Mouse (Mus musculus) lung, postnatal 0 days (tissue): ENCODE data around the gene Olfr101. TPM values are rescaled to one million over a fixed set of nuclear protein-coding genes. Genes with fewer than 3 reads are reported as not detected.

Experiments
- ATAC-seq: fragments of 200-750 bp; cut with Nextera tagmentation; 2 replicates; pipeline ENCODE4 v1.8.0; 2017; ENCODE audit warnings: moderate library complexity
- DNase-seq: peaks from one replicate; pipeline ENCODE4 v3.0.0-alpha.2; 2016; ENCODE audit warnings: low spot score
- H3K27ac ChIP-seq: fragments of 300-500 bp; sonication (generic); 2 replicates; pipeline ENCODE4 v1.5.1; 2014; ENCODE audit warnings: antibody characterized with exemption, mild to moderate bottlenecking, low read length, mixed read lengths
- H3K27me3 ChIP-seq: fragments of 300-500 bp; sonication (generic); replicated peaks from 2 replicates; pipeline ENCODE4 v1.6.1; 2014; ENCODE audit warnings: low read length, mixed read lengths; ENCODE audit not compliant: insufficient read depth
- H3K36me3 ChIP-seq: fragments of 300-500 bp; sonication (generic); 2 replicates; pipeline ENCODE4 v1.6.1; 2014; ENCODE audit warnings: low read length, mixed read lengths; ENCODE audit not compliant: insufficient read depth
- H3K4me1 ChIP-seq: fragments of 300-500 bp; sonication (generic); 2 replicates; pipeline ENCODE4 v1.6.1; 2014; ENCODE audit warnings: antibody characterized with exemption, low read depth, low read length, mixed read lengths; ENCODE audit not compliant: insufficient read depth
- H3K4me2 ChIP-seq: fragments of 300-500 bp; sonication (generic); replicated peaks from 2 replicates; pipeline ENCODE4 v1.6.1; 2014; ENCODE audit warnings: low read depth, mild to moderate bottlenecking, low read length, moderate library complexity, mixed read lengths
- H3K4me3 ChIP-seq: fragments of 300-500 bp; sonication (generic); 2 replicates; pipeline ENCODE4 v1.5.1; 2014; ENCODE audit warnings: low read depth, low read length
- H3K9ac ChIP-seq: fragments of 300-500 bp; sonication (generic); replicated peaks from 2 replicates; pipeline ENCODE4 v1.6.1; 2014; ENCODE audit warnings: low read depth, mild to moderate bottlenecking
- H3K9me3 ChIP-seq: fragments of 300-500 bp; sonication (generic); 2 replicates; pipeline ENCODE4 v1.6.1; 2016; ENCODE audit warnings: low read length, mixed read lengths
- CTCF ChIP-seq: IDR thresholded peaks from 2 replicates; pipeline ENCODE4 v1.5.1; 2016; ENCODE audit warnings: antibody characterized with exemption, mild to moderate bottlenecking
- EP300 ChIP-seq: IDR thresholded peaks from 2 replicates; pipeline ENCODE4 v1.6.1; 2016; ENCODE audit warnings: antibody characterized with exemption, mild to moderate bottlenecking, control low read depth
- WGBS: fragments of 180-500 bp; shearing (Covaris S2); extraction: QIAGEN DNeasy Blood & Tissue Kit; methylation state at CpG from one replicate; pipeline ENCODE4 v1.1.7; 2014; 5-methylcytosine and 5-hydroxymethylcytosine counted together
- polyA plus RNA-seq: library from polyadenylated mRNA; unstranded; fragments of >200 nt; fragmentation: Nextera tagmentation; extraction: Ambion mirVana; gene quantifications from 2 replicates; pipeline ENCODE4 v1.2.1, GENCODE M21; 2015

Gene Olfr101
- polyA plus RNA-seq, 1 experiment from 2014 or later = not detected

DNA sequence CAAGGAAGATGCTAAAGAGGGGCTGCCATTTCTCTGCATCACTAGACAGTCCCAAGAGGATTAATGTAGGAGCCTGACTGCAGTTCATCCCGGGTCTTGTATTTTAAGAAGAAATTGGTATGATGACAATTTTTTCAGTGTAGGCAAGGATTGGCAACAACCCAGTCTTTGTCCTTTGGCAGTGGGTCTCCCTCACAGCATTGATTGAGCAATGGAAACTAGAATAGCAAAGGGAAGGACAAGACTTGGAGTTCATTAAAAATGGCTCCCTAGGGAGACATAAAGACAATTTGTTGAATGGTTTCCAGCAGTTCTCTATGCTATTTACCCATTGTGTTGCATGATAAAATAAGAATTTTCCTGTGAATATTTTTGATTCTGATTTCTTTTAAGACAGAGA lies 23.8 kb downstream of the Olfr101 start:
- no peak overlapping the region for H3K4me3 ChIP-seq
- H3K9me3 ChIP-seq = no peaks in the 10 kb centered on the region
- no peak overlapping the region for H3K4me2 ChIP-seq
- no peaks in the 10 kb centered on the region for H3K36me3 ChIP-seq
- WGBS = 74% methylated on average over 1 of the region's 1 CpGs
- no peaks in the 10 kb centered on the region for H3K4me1 ChIP-seq
- no peak for TF ChIP-seq EP300
- TF ChIP-seq CTCF = no peak
- no peak overlapping the region for H3K27ac ChIP-seq
- no peak for DNase-seq
- H3K9ac ChIP-seq = no peak overlapping the region
- H3K27me3 ChIP-seq = no peaks in the 10 kb centered on the region
- no peak for ATAC-seq

DNA sequence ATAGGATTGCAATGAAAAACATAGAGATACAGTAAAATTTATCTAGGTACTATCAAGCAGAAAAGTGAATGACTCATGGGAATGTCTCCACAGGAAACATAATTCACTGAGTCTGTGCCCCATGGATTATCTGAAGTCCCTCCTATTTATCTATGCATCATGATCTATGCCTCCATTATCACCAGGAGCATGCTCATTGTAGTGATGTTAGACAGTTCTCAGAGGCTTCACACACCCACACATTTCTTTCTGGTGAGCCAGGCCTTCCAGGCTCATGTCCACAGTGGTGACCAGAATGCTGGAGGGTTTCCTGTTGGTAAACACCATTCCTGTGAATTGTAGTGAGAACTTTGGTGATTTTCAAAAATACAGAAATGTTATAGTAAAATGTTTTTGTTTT lies 27.5 kb downstream of the Olfr101 start:
- TF ChIP-seq EP300 = no peak
- H3K4me2 ChIP-seq = no peak overlapping the region

DNA sequence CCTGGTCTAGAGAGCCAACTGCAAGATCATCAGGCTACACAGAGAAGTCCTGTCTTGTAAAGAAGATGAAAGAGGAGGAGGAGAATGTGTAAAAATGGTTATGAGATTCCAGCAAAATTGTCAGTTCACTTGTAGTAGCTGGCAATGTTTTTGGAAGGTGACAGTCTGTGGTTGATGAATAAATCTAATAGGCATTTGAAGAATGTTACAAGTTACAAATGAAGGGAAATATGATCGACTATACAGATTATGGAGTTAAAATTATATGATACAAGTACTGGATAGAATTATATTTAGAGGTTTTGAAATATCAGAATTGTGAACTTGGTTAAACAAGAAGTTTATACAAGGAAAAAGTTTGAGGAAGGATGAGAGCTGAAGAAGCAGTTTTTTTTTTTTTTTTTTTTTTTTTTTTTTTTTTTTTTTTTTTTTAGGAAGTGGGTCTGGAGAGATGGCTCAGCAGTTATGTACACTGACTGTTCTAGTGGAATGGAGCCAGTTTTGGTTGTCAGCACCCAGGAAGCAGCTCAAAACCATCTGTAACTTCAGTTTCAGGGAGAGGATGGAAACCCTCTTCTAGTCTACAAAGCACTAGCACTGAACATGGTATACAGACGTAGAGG lies 28.4 kb downstream of the Olfr101 start:
- no peak for DNase-seq

More for the DNA sequence above, 27.5 kb downstream of the Olfr101 start:
- no peak for DNase-seq
- Histone ChIP-seq H3K9me3 (no peaks in the 10 kb centered on the region), H3K9ac (no peak overlapping the region), H3K27ac (no peak overlapping the region), H3K36me3 (no peaks in the 10 kb centered on the region), H3K4me1 (no peaks in the 10 kb centered on the region), H3K27me3 (no peaks in the 10 kb centered on the region), H3K4me3 (no peak overlapping the region)
- ATAC-seq = no peak

DNA sequence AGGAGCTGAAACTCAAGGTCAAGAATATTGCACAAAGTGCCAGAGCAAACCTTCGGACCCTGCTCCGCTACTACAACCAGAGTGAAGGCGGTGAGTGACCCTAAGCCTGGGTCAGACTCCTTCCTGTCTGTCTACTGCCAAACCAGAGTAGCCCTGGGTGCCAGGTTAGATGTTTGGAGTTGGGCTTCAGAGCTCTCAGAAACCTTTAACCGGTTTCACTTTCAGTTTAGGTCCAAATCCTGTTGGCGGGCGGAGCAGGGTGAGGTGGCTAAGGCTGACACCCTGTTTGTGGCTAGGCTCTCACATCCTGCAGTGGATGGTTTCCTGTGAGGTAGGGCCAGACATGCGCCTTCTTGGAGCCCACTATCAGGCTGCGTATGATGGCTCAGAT lies 33.4 kb downstream of the Olfr101 start:
- WGBS = 47% methylated on average over 8 of the region's 8 CpGs
- peak overlapping the region; percentile 33; the same call in 1 of the 2 replicates for H3K9ac ChIP-seq
- no peaks in the 10 kb centered on the region for H3K9me3 ChIP-seq
- TF ChIP-seq CTCF (no peak), EP300 (no peak)
- H3K4me2 ChIP-seq = peak overlapping the region; percentile 62
- H3K27me3 ChIP-seq = no peaks in the 10 kb centered on the region
- H3K4me1 ChIP-seq = no peaks in the 10 kb centered on the region
- ATAC-seq (peak; percentile 60), DNase-seq (peak; percentile 47)
- H3K36me3 ChIP-seq = no peaks in the 10 kb centered on the region
- no peak overlapping the region for H3K27ac ChIP-seq
- peak overlapping the region; percentile 65 for H3K4me3 ChIP-seq

More for the DNA sequence above, 28.4 kb downstream of the Olfr101 start:
- TF ChIP-seq CTCF = no peak
- no peak for TF ChIP-seq EP300
- no peaks in the 10 kb centered on the region for H3K36me3 ChIP-seq
- no peak overlapping the region for H3K27ac ChIP-seq
- H3K4me2 ChIP-seq = no peak overlapping the region
- no peaks in the 10 kb centered on the region for H3K4me1 ChIP-seq
- H3K27me3 ChIP-seq = no peaks in the 10 kb centered on the region
- ATAC-seq = no peak
- 62% methylated on average over 2 of the region's 2 CpGs for WGBS
- no peak overlapping the region for H3K9ac ChIP-seq
- no peak overlapping the region for H3K4me3 ChIP-seq
- no peaks in the 10 kb centered on the region for H3K9me3 ChIP-seq

DNA sequence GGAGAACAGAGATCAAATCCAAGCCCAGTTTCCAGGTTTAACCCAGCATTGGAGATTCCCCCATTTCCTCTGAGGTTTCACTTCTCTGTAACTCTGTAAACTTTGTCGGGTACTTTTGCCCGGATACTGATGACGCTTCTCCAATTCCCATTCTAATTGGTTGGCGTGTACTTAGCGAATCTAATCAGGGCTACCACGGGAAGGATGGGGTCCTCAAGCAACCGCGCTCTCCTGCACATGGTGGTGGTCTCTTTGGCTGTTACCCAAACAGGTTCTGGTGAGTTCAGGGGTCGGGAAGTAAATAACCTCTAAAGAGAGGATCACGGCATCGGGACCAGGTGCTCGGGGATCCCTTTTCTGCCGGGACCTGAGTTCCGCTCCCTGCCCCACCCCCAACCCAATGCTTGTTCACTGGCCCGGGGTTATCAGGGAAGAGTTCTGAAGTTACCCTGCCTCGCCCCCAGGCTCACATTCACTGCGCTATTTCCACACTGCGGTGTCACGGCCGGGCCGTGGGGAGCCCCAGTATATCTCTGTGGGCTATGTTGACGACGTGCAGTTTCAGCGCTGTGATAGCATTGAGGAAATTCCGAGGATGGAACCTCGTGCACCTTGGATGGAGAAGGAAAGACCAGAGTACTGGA lies 33.9 kb downstream of the Olfr101 start, which contains the start of gene H2-M3:
Gene H2-M3 (plus strand): TSS at position 163 of the 644 bp plus-strand sequence.
- peak within 1 kb of the TSS; percentile 33; the same call in 1 of the 2 replicates for H3K9ac ChIP-seq
- H3K4me2 ChIP-seq = peak within 1 kb of the TSS; percentile 62
- H3K27me3 ChIP-seq = no peaks in the 10 kb centered on the region
- TF ChIP-seq EP300 (no peak), CTCF (no peak)
- no peaks in the 10 kb centered on the region for H3K36me3 ChIP-seq
- H3K4me1 ChIP-seq = no peaks in the 10 kb centered on the region
- ATAC-seq (peak; percentile 93), DNase-seq (peak; percentile 84)
- H3K27ac ChIP-seq = no peak within 1 kb of the TSS
- H3K9me3 ChIP-seq = no peaks in the 10 kb centered on the region
- 2% methylated on average over 26 of the region's 26 CpGs for WGBS
- peak within 1 kb of the TSS; percentile 65 for H3K4me3 ChIP-seq

DNA sequence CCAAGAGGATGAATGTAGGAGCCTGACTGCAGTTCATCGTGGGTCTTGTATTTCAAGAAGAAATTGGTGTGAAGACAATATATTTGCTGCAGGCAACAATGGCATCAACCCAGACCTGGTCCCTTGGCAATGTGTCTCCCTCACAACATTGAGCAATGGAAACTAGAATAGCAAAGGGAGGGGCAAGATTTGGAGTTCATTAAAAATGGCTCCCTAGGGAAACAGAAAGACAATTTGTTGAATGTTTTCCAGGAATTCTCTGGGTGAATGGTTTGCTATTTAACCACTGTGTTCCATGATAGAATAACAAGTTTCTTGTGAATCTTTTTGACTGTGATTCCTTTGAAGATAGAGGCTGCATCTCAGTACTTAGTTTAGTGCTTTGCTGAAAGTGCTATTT lies 40.5 kb downstream of the Olfr101 start, which contains the start of gene Olfr98:
Gene Olfr98 (minus strand): TSS at position 124 of the 400 bp plus-strand sequence.
- Histone ChIP-seq H3K9me3 (no peaks in the 10 kb centered on the region), H3K4me1 (no peaks in the 10 kb centered on the region), H3K4me2 (no peak within 1 kb of the TSS), H3K27ac (no peak within 1 kb of the TSS), H3K27me3 (no peaks in the 10 kb centered on the region), H3K4me3 (no peak within 1 kb of the TSS), H3K36me3 (no peaks in the 10 kb centered on the region), H3K9ac (no peak within 1 kb of the TSS)
- 64% methylated on average over 1 of the region's 1 CpGs for WGBS
- TF ChIP-seq EP300 = no peak
- TF ChIP-seq CTCF = no peak
- no peak for ATAC-seq
- DNase-seq = no peak
